Mouse (Mus musculus) macrophage (primary cell): Measurements from ENCODE around the gene Nrros. TPM values are rescaled to one million over a fixed set of nuclear protein-coding genes. Genes with fewer than 3 reads are reported as not detected.

Source experiments
- polyA plus RNA-seq: library from polyadenylated mRNA; stranded (reverse); fragments of 250-400 nt; gene quantifications from 3 replicates; pipeline ENCODE4 v1.2.4, GENCODE M21; 2018; ENCODE audit warnings: inconsistent platforms

Nrros gene
- polyA plus RNA-seq, 1 experiment from 2014 or later: 133 TPM

Other genes starting within 250 kb of the Nrros start
- 2.8 to 3.6 TPM (median 2.9 TPM) in 3 replicates for gene Pigz, start 231.7 kb downstream of the Nrros start, polyA plus RNA-seq
- gene 0610012G03Rik, start 217.1 kb downstream of the Nrros start, polyA plus RNA-seq: 30.6 to 67.1 TPM (median 53.4 TPM) in 3 replicates
- gene Ncbp2, start 217.1 kb downstream of the Nrros start, polyA plus RNA-seq: 39.9 to 50.1 TPM (median 49.5 TPM) in 3 replicates
- 16.1 to 23.9 TPM (median 16.3 TPM) in 3 replicates for gene Senp5, start 162.3 kb downstream of the Nrros start, polyA plus RNA-seq
- 58.5 to 99.5 TPM (median 73.3 TPM) in 3 replicates for gene Pak2, start 86.3 kb downstream of the Nrros start, polyA plus RNA-seq
- gene Pigx, start 65.9 kb downstream of the Nrros start, polyA plus RNA-seq: 30.5 to 37.7 TPM (median 33.8 TPM) in 3 replicates
- gene Cep19, start 65.8 kb downstream of the Nrros start, polyA plus RNA-seq: 6.1 to 13.3 TPM (median 8.9 TPM) in 3 replicates
- gene Bex6, start 14.2 kb upstream of the Nrros start, polyA plus RNA-seq: 0.64 to 0.83 TPM (median 0.74 TPM) in 3 replicates
- gene Fbxo45, start 81.6 kb upstream of the Nrros start, polyA plus RNA-seq: 7.9 to 11.3 TPM (median 8.2 TPM) in 3 replicates
- 14.7 to 20.5 TPM (median 18.9 TPM) in 3 replicates for gene Wdr53, start 81.6 kb upstream of the Nrros start, polyA plus RNA-seq
- gene Smco1, start 105.9 kb upstream of the Nrros start, polyA plus RNA-seq: not detected in 3 replicates
- gene Rnf168, start 111.9 kb upstream of the Nrros start, polyA plus RNA-seq: 12.1 to 18.7 TPM (median 16.1 TPM) in 3 replicates
- gene Ubxn7, start 166.7 kb upstream of the Nrros start, polyA plus RNA-seq: 3.9 to 6.0 TPM (median 4.0 TPM) in 3 replicates
- 0.67 to 1.2 TPM (median 1.1 TPM) in 3 replicates for gene Tm4sf19, start 234.9 kb upstream of the Nrros start, polyA plus RNA-seq